Mouse (Mus musculus) forebrain, embryonic 14.5 days (tissue): ENCODE results near the gene Serinc5. TPM values are rescaled to one million over a fixed set of nuclear protein-coding genes. Genes with fewer than 3 reads are reported as not detected.

ENCODE experiments used
- ATAC-seq: fragments of 200-750 bp; cut with Nextera tagmentation; 2 replicates; pipeline ENCODE4 v1.8.0; 2017; ENCODE audit warnings: mild to moderate bottlenecking, moderate library complexity
- DNase-seq: peaks from one replicate; pipeline ENCODE4 v3.0.0-alpha.2; 2015; ENCODE audit warnings: low spot score
- H3K27ac ChIP-seq: fragments of 300-500 bp; sonication (generic); 2 replicates; pipeline ENCODE4 v1.5.1; 2014; ENCODE audit warnings: low read depth, mild to moderate bottlenecking, control low read depth, low read length, moderate library complexity
- H3K27me3 ChIP-seq: fragments of 300-500 bp; sonication (generic); replicated peaks from 2 replicates; pipeline ENCODE4 v1.6.1; 2014; ENCODE audit warnings: low read length, control low read depth, mixed read lengths; ENCODE audit not compliant: control insufficient read depth, insufficient read depth
- H3K36me3 ChIP-seq: fragments of 300-500 bp; sonication (generic); 2 replicates; pipeline ENCODE4 v1.6.1; 2014; ENCODE audit warnings: low read length, control low read depth; ENCODE audit not compliant: control insufficient read depth, insufficient read depth
- H3K4me1 ChIP-seq: fragments of 300-500 bp; sonication (generic); 2 replicates; pipeline ENCODE4 v1.6.1; 2014; ENCODE audit warnings: antibody characterized with exemption, low read length, control low read depth; ENCODE audit not compliant: control insufficient read depth, insufficient read depth
- H3K4me2 ChIP-seq: fragments of 300-500 bp; sonication (generic); 2 replicates; pipeline ENCODE4 v1.6.1; 2014; ENCODE audit warnings: mild to moderate bottlenecking, control low read depth, low read length
- H3K4me3 ChIP-seq: fragments of 300-500 bp; sonication (generic); 2 replicates; pipeline ENCODE4 v1.5.1; 2014; ENCODE audit warnings: low read depth, low read length, control low read depth
- H3K9ac ChIP-seq: fragments of 300-500 bp; sonication (generic); 2 replicates; pipeline ENCODE4 v1.6.1; 2014; ENCODE audit warnings: mild to moderate bottlenecking, low read length, control low read depth, moderate library complexity
- H3K9me3 ChIP-seq: fragments of 300-500 bp; sonication (generic); replicated peaks from 2 replicates; pipeline ENCODE4 v1.6.1; 2016; ENCODE audit warnings: low read length, control low read depth, mixed read lengths; ENCODE audit not compliant: control insufficient read depth
- WGBS: fragments of 180-500 bp; shearing (Covaris S2); extraction: QIAGEN DNeasy Blood & Tissue Kit; methylation state at CpG from one replicate; pipeline ENCODE4 v1.1.7; 2014; 5-methylcytosine and 5-hydroxymethylcytosine counted together
- polyA plus RNA-seq: library from polyadenylated mRNA; unstranded; fragments of >200 nt; fragmentation: Nextera tagmentation; extraction: Ambion mirVana; gene quantifications from 2 replicates; pipeline ENCODE4 v1.2.1, GENCODE M21; 2014

Gene Serinc5
- polyA plus RNA-seq, 1 experiment from 2014 or later, result 13.7 TPM

DNA sequence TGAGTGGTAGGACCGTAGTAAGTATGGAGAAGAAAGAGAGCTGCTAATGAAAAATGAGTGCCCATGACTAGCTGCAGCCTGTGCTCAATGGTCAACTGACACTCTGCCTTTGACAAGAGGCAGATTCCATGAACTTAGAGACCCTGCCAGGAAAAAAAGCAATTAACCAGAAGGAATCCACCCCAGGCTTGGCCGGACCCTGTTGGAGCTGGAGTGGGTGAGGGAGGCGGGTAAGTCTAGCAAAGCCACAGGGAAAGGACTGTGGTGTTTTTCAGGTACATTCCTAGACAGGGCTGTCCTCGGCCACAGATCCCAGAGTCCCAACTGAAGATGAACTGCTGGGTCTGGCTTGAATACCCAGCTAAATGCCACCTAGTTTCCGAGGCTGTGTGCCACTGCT lies 121.9 kb downstream of the Serinc5 start:
- H3K4me3 ChIP-seq, result no peak overlapping the region
- ATAC-seq, result no peak
- H3K27ac ChIP-seq, result peak overlapping the region; percentile 89
- no peaks in the 10 kb centered on the region for H3K36me3 ChIP-seq
- no peaks in the 10 kb centered on the region for H3K27me3 ChIP-seq
- H3K4me1 ChIP-seq, result peaks cover 13% of the 10 kb centered on the region; the same call in 1 of the 2 replicates
- WGBS, result 81% methylated on average over 5 of the region's 5 CpGs
- H3K4me2 ChIP-seq, result no peak overlapping the region
- no peak overlapping the region for H3K9ac ChIP-seq
- no peaks in the 10 kb centered on the region for H3K9me3 ChIP-seq
- DNase-seq, result no peak

DNA sequence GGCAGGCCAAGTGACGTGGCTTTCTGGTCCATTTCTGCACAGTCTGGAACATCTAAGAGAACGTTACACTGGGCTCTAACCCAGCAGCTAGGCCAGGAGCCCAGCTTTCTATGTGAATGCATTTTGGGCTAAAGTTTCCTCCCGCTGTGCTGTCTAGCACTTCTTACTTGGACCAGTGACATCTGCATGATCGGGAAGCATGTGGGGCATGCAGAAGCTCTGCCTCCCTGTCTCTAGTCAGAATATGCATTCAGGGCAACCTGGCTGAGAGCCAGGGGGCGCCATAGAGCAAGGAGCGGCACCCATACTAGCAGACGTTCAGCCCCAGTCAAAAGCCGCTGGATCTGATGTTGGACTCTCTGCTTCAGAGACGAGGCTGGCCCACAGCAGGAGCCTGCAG lies 122.4 kb downstream of the Serinc5 start:
- H3K27ac ChIP-seq, result peak overlapping the region; percentile 89
- H3K4me2 ChIP-seq, result no peak overlapping the region

DNA sequence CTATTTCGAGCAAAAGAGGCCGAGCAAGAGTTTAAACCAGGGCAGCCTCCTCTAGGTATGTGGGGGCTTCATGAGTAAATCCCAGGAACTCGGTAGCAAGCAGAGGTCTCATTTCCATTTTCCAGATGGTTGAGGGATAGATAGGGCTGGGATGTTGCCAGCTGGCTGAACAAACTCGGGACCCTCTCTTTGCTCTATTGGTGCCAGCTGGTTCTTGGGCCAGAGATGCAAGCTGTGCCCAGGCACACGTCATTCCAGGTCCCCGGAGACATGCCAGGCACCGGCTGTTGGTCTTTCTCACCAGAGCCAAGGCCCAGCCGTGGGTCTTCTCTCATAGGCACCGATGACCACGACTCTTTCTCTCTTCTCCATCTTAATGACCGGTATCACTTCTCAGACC lies 122.8 kb downstream of the Serinc5 start:
- no peak overlapping the region for H3K4me3 ChIP-seq
- DNase-seq (peak; percentile 86), ATAC-seq (peak; percentile 67)
- H3K27me3 ChIP-seq, result no peaks in the 10 kb centered on the region
- no peaks in the 10 kb centered on the region for H3K36me3 ChIP-seq
- H3K9me3 ChIP-seq, result no peaks in the 10 kb centered on the region
- WGBS, result 56% methylated on average over 11 of the region's 11 CpGs
- no peak overlapping the region for H3K4me2 ChIP-seq
- H3K4me1 ChIP-seq, result peaks cover 13% of the 10 kb centered on the region; the same call in 1 of the 2 replicates
- H3K27ac ChIP-seq, result peak overlapping the region; percentile 89
- no peak overlapping the region for H3K9ac ChIP-seq

More for the DNA sequence above, 122.4 kb downstream of the Serinc5 start:
- WGBS, result 30% methylated on average over 9 of the region's 9 CpGs
- H3K4me3 ChIP-seq, result no peak overlapping the region
- peaks cover 13% of the 10 kb centered on the region; the same call in 1 of the 2 replicates for H3K4me1 ChIP-seq
- DNase-seq (peak; percentile 76), ATAC-seq (peak; percentile 32)
- H3K9me3 ChIP-seq, result no peaks in the 10 kb centered on the region
- H3K9ac ChIP-seq, result no peak overlapping the region
- H3K36me3 ChIP-seq, result no peaks in the 10 kb centered on the region
- no peaks in the 10 kb centered on the region for H3K27me3 ChIP-seq

DNA sequence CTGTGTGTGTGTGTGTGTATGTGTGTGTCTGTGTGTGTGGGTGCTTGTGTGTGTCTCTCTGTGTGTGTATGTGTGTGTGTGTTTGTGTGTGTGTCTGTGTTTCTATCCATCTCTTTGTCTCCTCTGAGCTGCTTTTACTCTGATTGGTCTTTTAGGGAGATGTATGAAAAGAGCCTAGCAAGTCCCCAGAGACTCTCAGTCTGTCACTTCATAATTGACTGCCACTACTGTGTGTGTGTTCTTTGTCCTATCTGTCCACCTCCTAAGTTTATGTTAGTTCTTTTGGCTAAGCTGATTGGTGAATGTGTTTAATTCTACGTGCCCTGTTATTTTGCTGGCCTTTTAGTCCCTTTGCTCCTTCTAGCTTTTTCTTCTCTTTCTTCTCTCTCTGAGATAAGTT lies 124.8 kb downstream of the Serinc5 start:
- no peak overlapping the region for H3K4me3 ChIP-seq
- no peaks in the 10 kb centered on the region for H3K9me3 ChIP-seq
- H3K9ac ChIP-seq, result no peak overlapping the region
- no peak overlapping the region; the same call in 1 of the 2 replicates for H3K27ac ChIP-seq
- peak; percentile 65 for DNase-seq
- no peaks in the 10 kb centered on the region for H3K27me3 ChIP-seq
- no peak overlapping the region for H3K4me2 ChIP-seq
- WGBS, result 19% methylated on average over 1 of the region's 1 CpGs
- H3K36me3 ChIP-seq, result no peaks in the 10 kb centered on the region
- peaks cover 13% of the 10 kb centered on the region; the same call in 1 of the 2 replicates for H3K4me1 ChIP-seq
- no peak for ATAC-seq

DNA sequence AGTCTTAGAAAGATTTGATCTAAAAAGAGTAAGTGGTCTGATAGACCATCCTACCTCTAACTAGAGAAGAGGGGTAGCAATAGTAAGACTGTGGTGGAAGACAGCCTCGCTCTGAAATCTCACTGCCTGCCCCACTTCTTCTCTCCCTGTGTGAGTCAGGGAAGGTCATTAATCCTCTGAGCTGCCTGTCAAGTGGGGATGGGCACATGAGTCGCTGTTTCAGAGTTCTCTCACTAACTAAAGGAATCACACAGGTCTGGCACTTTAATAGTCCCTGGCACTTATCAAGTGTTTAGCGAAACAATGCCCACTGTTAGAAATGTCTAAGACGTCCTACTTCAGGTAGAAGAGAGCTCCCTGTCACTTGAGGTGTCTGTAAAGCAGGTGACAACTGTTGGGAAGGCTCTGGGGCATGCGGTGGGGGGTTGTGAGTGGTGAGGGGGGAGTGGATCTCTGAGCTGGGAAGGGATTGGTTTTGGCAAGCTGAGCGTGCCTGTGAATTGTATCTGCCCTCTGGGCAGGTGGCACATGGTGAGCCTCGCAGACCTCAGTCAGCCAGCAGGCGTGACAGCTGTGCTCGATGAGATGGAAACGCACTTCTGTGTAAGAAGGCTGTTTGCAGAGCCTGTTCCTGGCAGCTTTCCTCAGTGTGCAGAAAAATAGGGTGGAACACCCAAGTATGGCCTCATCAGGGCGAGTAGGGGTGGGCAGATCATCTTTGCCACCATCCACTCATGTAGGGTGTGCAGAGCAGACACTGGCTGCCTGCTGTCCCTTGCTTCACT lies 125.8 kb downstream of the Serinc5 start:
- no peaks in the 10 kb centered on the region for H3K36me3 ChIP-seq
- H3K4me3 ChIP-seq, result no peak overlapping the region
- no peak overlapping the region for H3K9ac ChIP-seq
- peak overlapping the region; percentile 83 for H3K27ac ChIP-seq
- H3K4me1 ChIP-seq, result peaks cover 13% of the 10 kb centered on the region; the same call in 1 of the 2 replicates
- H3K4me2 ChIP-seq, result no peak overlapping the region
- ATAC-seq, result peak; percentile 78
- peak; percentile 92 for DNase-seq
- no peaks in the 10 kb centered on the region for H3K9me3 ChIP-seq
- WGBS, result 29% methylated on average over 11 of the region's 11 CpGs
- H3K27me3 ChIP-seq, result no peaks in the 10 kb centered on the region

DNA sequence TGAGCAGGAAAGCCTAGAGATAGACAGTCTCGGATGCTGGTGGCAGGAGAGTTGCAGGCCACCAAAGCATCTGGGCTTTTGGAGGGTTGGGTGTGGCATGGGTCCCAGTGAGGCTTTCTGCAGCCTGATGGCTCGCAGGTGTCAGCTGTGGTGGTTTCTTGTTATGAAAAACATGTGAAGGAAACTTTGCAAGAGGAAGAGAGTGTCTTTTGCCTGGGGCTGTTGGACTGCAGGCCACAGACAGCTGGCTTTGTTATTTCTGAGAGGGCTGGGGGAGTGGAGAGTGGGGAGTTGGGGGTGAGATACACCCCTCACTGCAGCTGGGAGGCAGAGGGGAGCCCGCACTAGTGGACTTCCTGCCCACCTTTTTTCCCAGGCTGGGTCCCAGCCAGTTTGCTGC lies 127.9 kb downstream of the Serinc5 start:
- no peak for DNase-seq
- ATAC-seq, result no peak

DNA sequence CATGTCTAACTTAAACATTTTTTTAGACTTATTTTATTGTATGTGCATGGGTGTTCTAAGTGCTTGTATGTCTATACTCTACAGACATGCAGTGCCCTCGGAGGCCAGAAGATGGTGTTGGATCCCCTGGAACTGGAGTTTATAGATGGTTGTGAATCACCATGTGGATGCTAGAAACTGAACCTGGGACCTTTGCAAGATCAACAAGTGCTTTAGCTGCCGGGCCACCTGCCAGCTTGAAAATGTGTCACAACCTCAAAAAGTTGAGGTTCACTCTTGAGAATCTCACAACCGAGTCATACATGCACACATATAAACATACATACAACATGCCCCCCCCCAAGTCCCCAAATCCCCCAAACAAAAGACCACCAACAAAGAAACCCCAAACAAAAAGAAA lies 129.0 kb downstream of the Serinc5 start:
- Histone ChIP-seq H3K9me3 (no peaks in the 10 kb centered on the region), H3K27ac (no peak overlapping the region), H3K27me3 (no peaks in the 10 kb centered on the region), H3K36me3 (no peaks in the 10 kb centered on the region), H3K4me2 (no peak overlapping the region), H3K9ac (no peak overlapping the region), H3K4me1 (peaks cover 8% of the 10 kb centered on the region; the same call in 1 of the 2 replicates), H3K4me3 (no peak overlapping the region)
- 86% methylated on average over 3 of the region's 3 CpGs for WGBS
- DNase-seq (no peak), ATAC-seq (no peak)

More for the DNA sequence above, 127.9 kb downstream of the Serinc5 start:
- Histone ChIP-seq H3K4me3 (no peak overlapping the region), H3K27ac (no peak overlapping the region), H3K9me3 (no peaks in the 10 kb centered on the region), H3K27me3 (no peaks in the 10 kb centered on the region), H3K4me2 (no peak overlapping the region), H3K9ac (no peak overlapping the region), H3K4me1 (peaks cover 9% of the 10 kb centered on the region; the same call in 1 of the 2 replicates), H3K36me3 (no peaks in the 10 kb centered on the region)
- 92% methylated on average over 3 of the region's 3 CpGs for WGBS

DNA sequence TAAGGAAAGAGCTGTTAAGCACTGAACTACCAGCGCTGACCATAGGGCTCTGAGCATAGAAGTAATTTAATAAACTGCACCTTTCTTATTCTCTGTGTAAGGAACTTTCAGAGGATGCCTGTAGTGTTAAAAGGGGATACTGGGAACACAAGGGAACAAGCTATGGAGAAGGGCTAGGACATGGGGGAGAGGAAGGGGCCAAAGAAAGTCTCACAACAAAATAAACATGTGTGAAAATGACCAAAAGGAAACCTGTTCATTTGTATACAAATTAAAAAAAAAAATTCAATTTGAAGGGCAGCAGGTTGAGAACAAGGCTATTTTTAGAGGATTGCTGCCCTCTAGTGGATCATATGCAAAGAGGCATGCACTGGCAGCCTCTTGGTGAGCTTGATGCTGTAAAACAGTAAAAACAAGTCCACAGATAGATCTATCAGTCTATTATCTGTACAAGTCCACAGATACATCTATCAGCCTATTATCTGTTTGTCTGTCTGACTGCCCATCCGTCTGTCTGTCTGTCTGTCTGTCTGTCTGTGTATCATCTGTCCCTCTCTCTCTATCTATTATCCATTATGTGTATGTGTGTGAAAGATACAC lies 129.9 kb downstream of the Serinc5 start:
- Histone ChIP-seq H3K27ac (no peak overlapping the region), H3K27me3 (no peaks in the 10 kb centered on the region), H3K9ac (no peak overlapping the region), H3K9me3 (no peaks in the 10 kb centered on the region), H3K4me3 (no peak overlapping the region), H3K4me2 (no peak overlapping the region), H3K36me3 (no peaks in the 10 kb centered on the region), H3K4me1 (peaks cover 8% of the 10 kb centered on the region; the same call in 1 of the 2 replicates)
- WGBS, result 13% methylated on average over 2 of the region's 2 CpGs
- DNase-seq (peak; percentile 87), ATAC-seq (0 out of 2 replicates have a peak, but pooled peaks have one; percentile 49)

DNA sequence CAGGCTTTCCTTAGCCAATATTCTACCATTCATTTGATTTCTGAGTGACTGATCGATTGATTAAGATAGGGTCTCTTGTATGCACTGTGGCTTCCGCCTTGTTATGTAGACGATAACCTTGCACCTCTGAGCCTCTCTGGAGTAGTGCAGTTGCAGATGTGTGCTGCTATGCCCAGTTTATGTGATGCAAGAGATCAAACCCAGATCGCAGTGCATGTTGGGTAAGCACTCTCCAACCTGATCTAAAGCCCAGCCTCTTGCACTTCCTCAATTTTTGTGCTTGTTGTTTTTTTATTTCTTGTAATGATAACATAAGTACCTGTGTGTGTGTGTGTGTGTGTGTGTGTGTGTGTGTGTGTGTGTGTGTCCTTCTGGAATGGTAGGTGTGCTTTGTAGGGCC lies 132.0 kb downstream of the Serinc5 start:
- WGBS, result 92% methylated on average over 4 of the region's 4 CpGs
- ATAC-seq (no peak), DNase-seq (no peak)
- Histone ChIP-seq H3K9me3 (no peaks in the 10 kb centered on the region), H3K4me1 (no peaks in the 10 kb centered on the region), H3K4me3 (no peak overlapping the region), H3K9ac (no peak overlapping the region), H3K27ac (no peak overlapping the region), H3K27me3 (no peaks in the 10 kb centered on the region), H3K4me2 (no peak overlapping the region), H3K36me3 (no peaks in the 10 kb centered on the region)
